Mouse (Mus musculus): ENCODE results near the gene 4930442H23Rik. TPM values are rescaled to one million over a fixed set of nuclear protein-coding genes. Genes with fewer than 3 reads are reported as not detected.

4930442H23Rik gene
- not detected for polyA plus RNA-seq (2017; shearing (Covaris generic))

DNA sequence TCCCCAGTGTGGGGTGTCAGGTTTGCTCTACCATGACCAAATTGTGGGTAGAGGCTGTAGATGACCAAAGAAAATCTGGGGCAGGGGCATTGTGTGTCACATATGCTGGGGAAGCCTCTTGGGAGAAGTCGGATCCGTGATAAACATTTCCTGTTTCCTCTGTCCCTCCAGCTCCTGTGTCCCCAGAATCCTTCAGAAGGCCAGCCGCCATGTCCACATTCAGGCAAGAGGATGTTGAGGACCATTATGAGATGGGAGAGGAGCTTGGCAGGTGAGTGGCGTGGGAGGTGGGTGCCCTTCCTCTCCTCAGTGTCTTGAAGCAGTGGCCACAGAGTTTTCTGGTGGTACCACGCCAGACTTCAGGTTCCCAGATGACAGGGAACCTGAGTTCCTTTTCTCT is at the start of gene 4930442H23Rik:
4930442H23Rik (minus strand) TSS at position 45 of the 400 bp plus-strand sequence.

DNA sequence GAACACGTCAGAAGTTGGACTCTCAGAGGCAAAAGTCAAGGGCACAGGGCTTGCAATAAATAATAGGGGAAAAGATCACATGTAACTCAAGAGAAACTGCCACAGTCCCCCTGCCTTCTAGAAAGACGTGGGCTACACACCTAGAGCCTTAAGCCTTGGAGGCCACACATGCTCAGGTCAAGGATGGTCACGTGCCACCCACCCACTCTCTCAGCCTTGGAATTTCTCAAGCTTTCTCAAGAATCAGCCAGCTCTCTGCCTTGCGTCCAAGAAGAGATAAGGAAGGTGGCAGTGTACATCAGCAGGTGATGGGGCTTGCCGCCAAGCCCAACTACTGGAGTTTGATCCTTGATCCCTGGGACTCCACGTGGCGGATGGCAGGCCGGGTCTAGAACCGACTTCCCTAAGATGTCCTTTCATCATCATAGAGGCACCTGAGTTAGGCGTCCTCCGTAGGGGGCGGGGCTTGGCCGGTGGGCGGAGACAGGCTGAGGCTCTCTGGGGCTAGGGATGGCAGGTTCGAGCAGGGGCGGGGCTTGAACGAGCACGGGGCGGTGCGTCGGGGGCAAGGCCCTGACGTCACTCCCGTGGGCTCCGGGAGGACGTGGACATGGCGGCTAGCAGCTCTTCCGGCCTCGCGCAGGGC is 49.1 kb upstream of the 4930442H23Rik start, which contains the start of gene Zfr2:
Zfr2 (plus strand) TSS at position 576 of the 646 bp plus-strand sequence.

DNA sequence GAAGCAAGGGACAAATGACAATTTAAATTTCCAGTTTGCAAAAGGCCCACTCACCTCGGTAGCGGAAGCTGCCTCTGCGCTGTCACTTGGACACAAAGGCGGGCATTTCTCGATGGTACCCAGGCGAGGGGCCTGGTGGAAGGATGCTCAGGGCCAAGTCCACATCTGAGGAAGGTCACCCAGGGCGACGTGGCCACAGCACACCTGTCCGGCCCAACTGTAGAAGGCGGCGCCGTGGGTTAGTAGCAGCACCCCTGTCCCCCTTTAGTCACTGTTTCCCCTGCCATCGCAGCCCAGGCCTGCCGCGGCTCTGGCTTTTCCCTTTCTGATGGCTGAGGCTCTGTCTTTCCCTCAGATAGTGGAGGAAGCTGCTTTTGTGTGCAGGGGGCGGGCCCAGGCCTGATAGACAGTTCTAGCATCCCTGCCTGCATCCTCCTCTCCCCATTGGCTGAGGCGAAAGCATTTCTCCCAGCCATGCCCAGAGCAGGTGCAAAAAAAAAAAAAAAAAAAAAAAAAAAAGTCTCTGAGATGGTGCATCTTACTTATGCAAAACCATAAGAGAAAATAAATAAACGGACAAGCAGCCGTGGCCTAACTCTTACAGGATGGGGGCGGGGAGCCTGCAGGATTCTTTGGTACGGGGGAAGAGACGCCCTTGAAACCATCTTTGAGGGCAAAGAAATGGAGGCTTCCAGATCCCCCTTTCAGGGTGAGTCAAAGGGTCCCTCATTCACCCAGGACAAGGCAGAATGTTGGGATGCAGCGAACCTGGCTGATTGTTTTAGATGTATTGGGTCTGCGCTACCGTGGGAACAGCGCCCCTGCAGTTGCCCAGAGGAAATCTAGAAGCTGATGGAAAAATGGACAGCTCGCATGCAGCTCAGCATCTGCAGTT is 47.0 kb upstream of the 4930442H23Rik start, which contains the start of gene Atcay:
Atcay (minus strand) TSS at position 396 of the 895 bp plus-strand sequence.

DNA sequence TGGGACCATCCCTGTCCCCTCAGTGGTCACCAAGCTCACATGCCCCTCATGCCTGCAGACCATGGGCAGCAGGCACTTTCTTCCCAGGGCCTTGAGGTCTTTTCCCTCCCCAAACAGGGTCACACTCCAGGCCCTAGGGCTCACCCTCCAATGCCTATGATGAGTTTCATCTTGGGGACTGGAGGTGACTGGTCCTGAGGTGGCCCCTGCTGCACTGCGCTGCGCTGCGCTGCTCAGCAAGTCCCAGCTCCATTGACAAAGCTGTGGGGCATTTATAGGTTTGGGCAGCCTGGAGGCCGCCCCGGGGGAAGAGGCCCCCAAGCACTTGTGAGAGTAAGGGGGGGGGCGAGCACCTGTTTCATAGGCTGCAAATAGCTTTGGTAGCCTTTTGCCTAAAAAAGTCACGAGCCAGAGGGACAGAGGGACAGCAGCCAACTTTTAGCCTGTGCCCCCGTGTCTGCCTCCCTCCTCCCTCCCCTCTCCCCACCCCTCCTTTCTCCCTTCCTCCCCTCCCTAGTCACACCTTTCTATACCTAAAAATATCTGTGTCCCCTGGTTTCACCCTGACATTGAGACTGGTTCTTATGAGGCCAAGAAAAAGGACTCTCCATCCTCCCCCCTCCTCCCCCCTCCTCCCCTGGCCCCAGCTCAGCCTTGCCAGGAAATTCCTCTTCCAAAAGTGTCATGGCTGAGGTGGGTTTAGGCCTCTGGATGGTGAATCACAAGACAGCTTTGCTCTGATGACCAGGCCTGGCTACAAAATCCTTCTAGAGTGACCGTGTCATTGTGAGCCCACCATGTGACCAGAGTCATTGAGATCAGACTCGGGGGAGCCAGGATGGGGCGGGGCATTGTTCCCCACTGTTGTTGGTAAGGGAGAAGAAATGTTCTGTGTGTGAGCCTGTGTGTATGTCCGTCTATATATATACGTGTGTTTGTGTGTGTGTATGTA is 18.4 kb upstream of the 4930442H23Rik start, which contains the start of gene Nmrk2:
Nmrk2 (minus strand) TSS at position 245 of the 952 bp plus-strand sequence.

DNA sequence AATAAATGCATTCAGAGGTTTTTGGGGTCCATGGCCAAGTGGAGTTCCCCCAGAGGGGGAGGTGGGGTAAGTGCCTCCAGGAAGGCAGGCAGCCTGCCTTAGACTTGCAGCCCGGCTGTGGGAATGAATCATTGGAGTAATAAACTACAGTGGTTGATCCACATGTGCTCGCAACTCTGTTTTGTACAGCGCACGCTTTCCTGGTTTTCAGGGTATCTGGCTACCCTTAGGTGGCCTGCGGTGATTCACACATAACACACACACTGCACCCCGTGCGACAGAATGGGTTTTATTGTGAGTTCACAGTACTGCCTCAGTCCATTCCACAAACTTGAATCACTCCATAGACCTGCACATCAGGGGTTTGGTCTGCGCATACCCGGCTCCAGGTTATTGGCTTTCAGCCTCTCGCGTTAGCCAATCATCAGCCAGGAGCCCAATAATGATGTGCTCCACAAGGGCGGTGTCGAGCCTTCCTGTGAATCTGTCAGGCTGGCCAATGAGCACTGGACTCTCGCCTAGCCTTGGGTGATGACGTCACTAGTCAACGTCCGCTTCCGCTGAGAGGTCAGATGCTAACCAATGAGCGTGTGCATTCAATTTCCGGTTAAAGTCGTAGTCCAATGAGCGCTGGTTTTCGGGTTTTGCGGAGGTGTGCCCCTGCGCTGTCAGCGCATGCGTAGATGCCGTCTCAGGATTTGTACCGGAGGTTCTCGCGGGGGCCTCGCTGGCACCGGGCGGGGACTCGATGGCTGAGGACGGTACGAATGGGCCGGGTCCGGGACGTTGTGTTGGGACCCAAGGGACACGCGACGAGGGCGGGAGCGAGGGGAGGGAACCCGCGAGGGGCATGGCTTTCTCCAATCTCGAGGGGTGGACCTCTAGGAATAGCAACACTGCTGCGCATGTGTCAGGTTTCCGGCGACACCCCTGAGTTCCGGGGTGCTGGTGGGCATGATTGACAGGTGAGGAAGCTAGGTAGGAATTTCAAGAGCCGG is 1.0 kb downstream of the 4930442H23Rik start, which contains the start of gene Dapk3:
Dapk3 (plus strand) TSS at position 670 of the 998 bp plus-strand sequence.

DNA sequence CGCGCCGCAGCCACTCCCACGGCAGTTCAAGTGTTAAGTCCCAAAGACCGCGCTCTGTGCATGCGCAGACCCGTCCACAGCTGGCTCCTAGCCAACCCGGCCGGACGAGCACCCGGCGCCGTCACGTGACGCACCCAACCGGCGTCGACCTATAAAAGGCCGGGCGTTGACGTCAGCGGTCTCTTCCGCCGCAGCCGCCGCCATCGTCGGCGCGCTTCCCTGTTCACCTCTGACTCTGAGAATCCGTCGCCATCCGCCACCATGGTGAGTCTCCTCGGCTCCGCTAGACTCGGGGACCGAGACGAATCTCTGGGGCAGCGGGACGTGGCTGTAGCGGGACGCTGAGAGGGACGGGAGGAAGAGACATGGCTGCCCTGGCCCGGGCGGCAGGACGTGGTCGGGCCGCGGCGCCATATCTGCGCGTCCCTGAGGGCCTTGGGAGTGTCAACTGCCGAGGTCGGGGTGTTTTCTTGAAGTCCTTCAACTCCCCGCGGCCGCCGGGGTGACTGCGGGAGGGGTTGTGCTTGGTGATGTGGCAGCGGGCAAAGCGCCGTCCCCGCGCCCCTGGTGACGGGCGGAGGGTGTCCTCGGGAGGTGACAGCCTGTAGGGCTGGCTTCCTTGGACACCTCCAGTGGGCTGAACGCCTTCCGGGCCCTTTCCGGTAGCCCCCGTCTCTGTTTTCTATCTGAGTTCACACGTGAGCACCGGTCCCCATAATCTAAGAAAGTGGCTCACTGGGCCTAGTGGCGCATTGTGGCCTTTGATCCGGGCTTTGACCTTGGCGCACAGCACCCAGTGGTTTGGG is 7.0 kb downstream of the 4930442H23Rik start, which contains the start of gene Eef2:
Eef2 (plus strand) TSS at position 166 of the 806 bp plus-strand sequence.

DNA sequence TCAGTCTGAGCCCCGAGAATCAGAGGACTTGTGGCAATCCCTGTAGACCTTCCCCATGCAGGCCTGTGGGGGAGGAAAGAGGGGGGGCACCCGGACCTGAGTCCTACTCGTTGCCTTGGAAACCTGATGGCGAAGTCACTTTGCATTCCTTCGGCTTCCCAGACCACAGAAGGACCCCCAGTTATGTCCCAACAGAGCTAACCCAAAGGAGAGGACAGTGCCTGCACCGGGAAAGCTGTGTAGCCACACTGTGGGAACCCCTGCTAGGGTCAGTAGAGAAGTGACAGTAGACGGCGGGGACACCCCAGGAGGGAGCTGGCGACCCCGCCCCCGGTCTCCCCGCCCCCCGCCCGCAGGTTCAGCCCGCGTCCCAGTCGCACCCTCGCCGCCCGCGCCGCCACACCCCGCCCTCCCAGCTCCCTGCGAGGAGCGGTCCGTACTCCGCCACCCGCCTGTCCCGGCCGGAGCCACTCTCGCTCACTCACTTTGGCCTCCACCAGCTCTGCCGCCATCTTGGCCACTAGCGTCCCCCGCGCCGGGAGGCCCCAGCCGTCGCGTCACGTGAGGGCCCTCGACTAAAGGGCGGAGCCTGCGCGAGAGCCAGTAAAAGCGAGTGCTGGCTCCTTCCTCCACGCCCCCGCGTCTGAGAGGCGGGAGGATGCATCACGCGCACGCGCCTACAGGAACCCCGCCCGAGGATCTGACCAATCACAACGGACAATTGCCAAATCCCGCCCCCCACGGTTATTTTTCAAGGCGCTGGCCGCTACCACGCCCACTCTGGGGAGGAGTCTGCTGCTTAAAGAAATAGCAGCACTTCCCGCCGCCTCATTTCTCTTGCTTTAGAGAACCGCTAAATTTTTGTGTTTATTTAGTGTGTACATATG is 16.2 kb downstream of the 4930442H23Rik start, which contains the start of gene Pias4:
Pias4 (minus strand) TSS at position 724 of the 887 bp plus-strand sequence.

DNA sequence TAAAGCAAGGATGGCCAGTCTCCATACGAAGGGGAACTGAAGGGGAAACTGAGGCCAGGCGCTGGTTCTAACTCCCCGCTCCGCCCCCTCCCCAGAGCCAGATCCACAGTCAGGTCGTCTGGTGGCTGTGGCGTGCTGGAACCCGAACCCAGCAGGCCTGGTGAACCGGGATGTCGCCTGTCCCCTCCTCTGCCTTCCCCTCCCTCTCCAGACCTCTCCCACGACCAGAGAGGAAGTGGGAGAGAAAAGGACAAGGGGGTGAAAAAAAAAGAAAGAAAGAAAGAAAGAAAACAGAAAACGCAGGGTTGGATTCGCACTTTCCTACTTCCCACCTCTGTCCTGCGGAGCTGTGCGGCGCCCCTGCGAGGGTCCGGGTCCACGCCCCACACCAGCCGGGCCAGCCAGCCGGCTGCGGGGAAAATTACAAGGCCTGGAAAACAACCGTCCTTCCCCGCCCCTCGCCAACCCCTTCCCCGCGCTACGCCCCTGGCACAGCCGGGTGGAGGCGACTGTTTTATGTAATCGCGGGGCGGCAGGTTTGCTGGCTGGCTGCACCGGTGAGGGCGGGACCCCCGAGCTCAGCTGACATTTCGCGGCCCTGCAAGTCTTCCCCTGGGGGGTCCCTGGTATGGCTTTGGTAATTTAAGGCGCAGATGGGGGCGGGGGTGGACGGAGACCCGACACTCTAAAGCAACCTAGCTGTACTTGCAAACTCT is 48.5 kb downstream of the 4930442H23Rik start, which contains the start of gene Zbtb7a:
Zbtb7a (plus strand) TSS at position 255 of the 716 bp plus-strand sequence.

Other genes starting within 250 kb of the 4930442H23Rik start
- gene Gng7, start 168.9 kb downstream of the 4930442H23Rik start, polyA plus RNA-seq (2017; shearing (Covaris generic)), result 0.09 TPM
- not detected for gene Diras1, start 158.2 kb downstream of the 4930442H23Rik start, polyA plus RNA-seq (2017; shearing (Covaris generic))
- gene Slc39a3, start 146.4 kb downstream of the 4930442H23Rik start, polyA plus RNA-seq (2017; shearing (Covaris generic)), result 20.4 TPM
- gene Sgta, start 123.7 kb downstream of the 4930442H23Rik start, polyA plus RNA-seq (2017; shearing (Covaris generic)), result 124 TPM
- 17.8 TPM for gene Thop1, start 113.8 kb downstream of the 4930442H23Rik start, polyA plus RNA-seq (2017; shearing (Covaris generic))
- gene Creb3l3, start 85.0 kb downstream of the 4930442H23Rik start, polyA plus RNA-seq (2017; shearing (Covaris generic)), result not detected
- 51.7 TPM for gene Map2k2, start 77.9 kb downstream of the 4930442H23Rik start, polyA plus RNA-seq (2017; shearing (Covaris generic))
- 43.0 TPM for gene Zbtb7a, start 48.6 kb downstream of the 4930442H23Rik start, polyA plus RNA-seq (2017; shearing (Covaris generic))
- gene Pias4, start 15.9 kb downstream of the 4930442H23Rik start, polyA plus RNA-seq (2017; shearing (Covaris generic)), result 51.7 TPM
- gene Eef2, start 7.2 kb downstream of the 4930442H23Rik start, polyA plus RNA-seq (2017; shearing (Covaris generic)), result 783 TPM
- gene Dapk3, start 844 bp downstream of the 4930442H23Rik start, polyA plus RNA-seq (2017; shearing (Covaris generic)), result 6.7 TPM
- 0.22 TPM for gene Nmrk2, start 18.2 kb upstream of the 4930442H23Rik start, polyA plus RNA-seq (2017; shearing (Covaris generic))
- gene Atcay, start 47.0 kb upstream of the 4930442H23Rik start, polyA plus RNA-seq (2017; shearing (Covaris generic)), result 10.3 TPM
- gene Zfr2, start 49.3 kb upstream of the 4930442H23Rik start, polyA plus RNA-seq (2017; shearing (Covaris generic)), result 5.8 TPM
- gene Matk, start 69.1 kb upstream of the 4930442H23Rik start, polyA plus RNA-seq (2017; shearing (Covaris generic)), result 166 TPM
- 109 TPM for gene Mrpl54, start 83.1 kb upstream of the 4930442H23Rik start, polyA plus RNA-seq (2017; shearing (Covaris generic))
- gene Apba3, start 83.1 kb upstream of the 4930442H23Rik start, polyA plus RNA-seq (2017; shearing (Covaris generic)), result 68.0 TPM
- gene Tjp3, start 107.7 kb upstream of the 4930442H23Rik start, polyA plus RNA-seq (2017; shearing (Covaris generic)), result 28.8 TPM
- 52.4 TPM for gene Pip5k1c, start 109.1 kb upstream of the 4930442H23Rik start, polyA plus RNA-seq (2017; shearing (Covaris generic))
- gene Cactin, start 137.3 kb upstream of the 4930442H23Rik start, polyA plus RNA-seq (2017; shearing (Covaris generic)), result 39.4 TPM
- gene Tbxa2r, start 144.9 kb upstream of the 4930442H23Rik start, polyA plus RNA-seq (2017; shearing (Covaris generic)), result 67.8 TPM
- gene Gipc3, start 159.4 kb upstream of the 4930442H23Rik start, polyA plus RNA-seq (2017; shearing (Covaris generic)), result 0.16 TPM
- gene Hmg20b, start 166.6 kb upstream of the 4930442H23Rik start, polyA plus RNA-seq (2017; shearing (Covaris generic)), result 36.0 TPM
- gene Mfsd12, start 173.6 kb upstream of the 4930442H23Rik start, polyA plus RNA-seq (2017; shearing (Covaris generic)), result 1.9 TPM
- 1.8 TPM for gene 4930404N11Rik, start 182.0 kb upstream of the 4930442H23Rik start, polyA plus RNA-seq (2017; shearing (Covaris generic))
- gene Fzr1, start 194.7 kb upstream of the 4930442H23Rik start, polyA plus RNA-seq (2017; shearing (Covaris generic)), result 27.4 TPM
- gene Dohh, start 200.6 kb upstream of the 4930442H23Rik start, polyA plus RNA-seq (2017; shearing (Covaris generic)), result 52.8 TPM
- 6.0 TPM for gene Gm48551, start 200.6 kb upstream of the 4930442H23Rik start, polyA plus RNA-seq (2017; shearing (Covaris generic))
- gene Gm48552, start 205.2 kb upstream of the 4930442H23Rik start, polyA plus RNA-seq (2017; shearing (Covaris generic)), result 1.4 TPM
- 7.1 TPM for gene Smim24, start 209.2 kb upstream of the 4930442H23Rik start, polyA plus RNA-seq (2017; shearing (Covaris generic))

All from inflammation-experienced regulatory T-cells, adult 16 weeks (primary cell).